Mouse (Mus musculus) urinary bladder, postnatal 14 days (tissue): ENCODE data around the gene Vmn1r40.

ENCODE experiments used
- DNase-seq: peaks from one replicate; pipeline ENCODE4 v3.0.0; 2021; ENCODE audit warnings: low spot score

The Vmn1r40 gene

DNA sequence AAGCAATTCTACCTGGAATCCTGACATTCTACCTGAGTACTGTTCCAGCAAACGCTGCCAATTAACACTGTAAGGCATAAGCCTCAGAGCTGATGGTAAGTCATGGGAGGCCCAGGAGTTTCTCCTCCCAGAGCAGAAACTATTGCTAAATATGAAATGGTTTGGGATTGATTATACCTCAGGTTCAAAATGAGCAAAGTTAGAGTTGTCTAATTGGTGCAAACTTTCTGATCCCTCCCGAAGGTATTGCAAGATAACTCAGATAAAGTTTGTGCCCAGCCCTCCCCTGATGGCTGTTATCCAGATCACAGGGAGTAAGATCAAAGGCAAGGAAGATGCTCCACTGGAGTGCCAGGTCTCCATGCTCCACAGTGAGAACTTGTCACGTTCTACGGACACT, at the start of gene Vmn1r40:
Gene Vmn1r40 (plus strand): TSS at position 301 of the 400 bp plus-strand sequence.
- DNase-seq: no peak

DNA sequence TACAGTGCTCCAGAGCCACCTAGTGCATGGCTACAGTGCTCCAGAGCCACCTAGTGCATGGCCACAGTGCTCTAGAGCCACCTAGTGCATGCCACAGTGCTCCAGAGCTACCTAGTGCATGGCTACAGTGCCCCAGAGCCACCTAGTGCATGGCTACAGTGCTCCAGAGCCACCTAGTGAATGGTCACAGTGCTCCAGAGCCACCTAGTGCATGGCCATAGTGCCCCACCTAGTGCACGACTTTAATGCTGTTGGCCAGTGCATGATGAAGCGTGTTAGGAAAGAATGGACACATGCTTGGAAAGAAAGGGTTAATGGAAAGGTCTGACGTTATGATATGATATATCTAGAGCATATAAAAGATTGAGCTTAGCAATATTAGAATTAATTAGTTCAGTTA, 49.0 kb upstream of the Vmn1r40 start:
- no peak for DNase-seq

DNA sequence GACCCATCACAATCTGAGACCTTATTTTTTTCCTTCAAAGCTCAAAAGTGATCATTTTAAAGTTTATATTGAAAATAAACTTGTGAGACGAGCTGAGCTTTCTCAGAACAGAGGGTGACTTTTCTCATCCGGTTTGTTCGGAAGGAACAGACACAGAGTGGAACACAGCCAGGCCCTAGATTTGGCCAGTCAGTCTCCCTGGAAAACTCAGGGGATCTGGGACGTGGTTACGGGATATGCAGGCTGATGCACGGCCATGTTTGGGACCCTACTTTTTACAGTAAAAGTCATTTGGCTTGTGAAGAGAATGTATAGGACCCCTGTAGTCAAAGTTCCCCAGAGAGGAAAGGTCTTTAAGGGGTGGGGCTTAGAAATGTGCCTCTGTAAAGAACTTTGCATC, 48.4 kb upstream of the Vmn1r40 start:
- DNase-seq: no peak

DNA sequence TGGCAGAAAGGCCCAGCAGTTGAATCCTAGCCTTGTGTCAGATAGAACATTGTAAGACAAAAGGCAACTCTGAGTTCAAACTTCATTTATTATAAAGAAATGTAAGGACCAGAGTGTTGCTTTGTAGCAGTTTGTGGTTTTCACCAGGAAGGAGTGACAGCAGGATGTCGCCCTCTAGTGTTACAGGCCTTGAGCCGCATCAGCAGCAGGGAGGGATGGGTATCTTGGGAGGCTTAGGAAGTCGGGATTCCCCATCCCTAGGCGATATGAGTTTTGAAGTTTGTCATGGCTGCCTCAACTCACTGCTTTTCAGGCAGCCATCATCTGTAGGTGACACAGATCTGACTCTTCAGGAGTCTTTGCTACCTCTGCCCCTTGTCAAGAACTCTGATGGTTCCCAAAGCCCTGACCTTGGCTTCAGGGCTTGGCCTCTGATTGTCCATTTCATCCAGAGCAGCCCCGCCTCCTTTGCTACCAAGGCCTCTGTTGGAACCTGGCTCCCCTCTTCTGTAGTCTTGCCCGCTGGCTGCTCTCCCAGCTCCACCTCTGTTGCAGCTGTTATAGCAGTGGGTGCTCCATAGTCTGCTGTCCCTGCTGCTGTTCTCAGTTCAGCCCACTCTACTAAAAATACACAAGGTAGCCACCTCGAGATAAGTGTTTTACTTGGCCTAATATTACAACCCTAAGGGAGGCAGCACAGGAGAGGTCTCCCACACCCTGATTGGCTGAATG, 47.5 kb upstream of the Vmn1r40 start:
- peak; percentile 29 for DNase-seq

DNA sequence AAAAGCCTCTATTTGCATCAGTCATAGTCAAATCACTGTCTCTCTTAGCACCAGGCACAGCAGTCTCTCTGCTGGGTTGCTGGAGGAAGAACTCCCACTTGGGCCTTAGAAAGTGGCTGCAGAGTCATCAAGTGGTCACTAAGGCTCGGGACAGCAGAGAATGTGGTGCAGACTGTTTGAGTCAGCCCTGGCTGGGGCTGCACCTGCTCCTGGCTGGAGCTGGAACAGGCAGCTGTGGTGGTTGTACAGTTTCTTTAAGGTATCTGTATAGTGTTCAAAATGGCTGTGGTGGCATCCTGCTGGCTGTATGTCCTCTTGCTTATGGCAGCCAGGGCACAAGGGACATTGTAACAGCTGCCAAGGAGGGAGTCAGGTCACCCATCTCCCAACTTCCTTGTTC, 46.9 kb upstream of the Vmn1r40 start:
- no peak for DNase-seq

DNA sequence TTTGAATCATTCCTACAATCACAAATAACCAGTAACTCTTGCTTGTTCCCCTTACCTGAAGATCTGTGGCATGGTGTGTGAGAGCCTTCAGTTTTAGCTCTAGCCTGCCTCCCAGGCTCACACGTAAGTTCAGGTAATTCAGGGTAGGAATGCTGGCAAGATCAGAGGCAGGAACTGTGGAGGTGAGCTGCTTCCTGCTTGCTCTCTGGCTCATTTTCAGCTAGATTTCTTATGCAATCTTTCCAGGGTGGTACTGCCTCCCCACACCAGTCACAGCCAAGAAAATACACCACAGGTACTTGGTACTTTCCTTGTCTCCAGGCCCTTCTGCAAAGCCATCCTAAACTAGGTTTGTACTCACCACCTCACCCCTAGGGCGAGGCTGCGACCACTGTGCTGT, 44.8 kb upstream of the Vmn1r40 start:
- no peak for DNase-seq

DNA sequence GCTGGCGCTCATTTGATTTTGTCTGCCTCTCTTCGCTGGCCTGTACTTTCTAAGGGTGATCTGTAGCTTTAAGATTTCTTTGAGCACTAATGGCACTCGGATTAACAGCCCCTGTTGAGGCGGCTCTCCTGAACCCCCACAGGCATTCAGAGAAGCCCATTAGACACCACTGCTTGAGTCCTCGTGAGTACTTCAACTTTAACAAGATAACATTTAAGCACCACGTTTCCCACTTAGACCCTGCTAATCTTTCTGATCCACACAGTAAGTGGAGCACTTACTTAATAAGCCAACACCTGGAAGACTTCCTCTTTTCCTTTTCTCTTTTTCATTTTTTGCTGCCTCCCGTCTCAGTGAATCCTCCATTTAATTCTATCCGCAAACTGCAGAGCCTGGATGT, 42.2 kb upstream of the Vmn1r40 start:
- DNase-seq: no peak

DNA sequence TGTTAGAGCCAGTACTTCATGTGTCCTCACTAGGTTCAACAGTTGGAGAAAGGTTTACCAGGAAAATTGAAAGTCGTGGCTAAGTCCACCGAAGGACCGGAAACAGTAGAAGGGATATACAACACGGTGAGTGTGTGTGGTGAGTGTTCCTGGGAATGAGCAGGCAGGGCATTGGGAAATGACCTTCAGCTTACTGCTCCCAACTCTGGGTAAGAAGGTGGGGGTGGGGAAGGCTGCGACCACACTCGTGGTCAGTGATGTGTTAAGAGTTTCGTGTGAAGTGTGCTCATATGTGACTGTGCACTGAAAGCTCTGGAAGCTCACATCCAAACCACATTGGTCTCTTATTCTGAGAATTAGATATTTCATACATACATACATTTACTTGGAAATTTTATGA, 41.7 kb upstream of the Vmn1r40 start:
- no peak for DNase-seq

DNA sequence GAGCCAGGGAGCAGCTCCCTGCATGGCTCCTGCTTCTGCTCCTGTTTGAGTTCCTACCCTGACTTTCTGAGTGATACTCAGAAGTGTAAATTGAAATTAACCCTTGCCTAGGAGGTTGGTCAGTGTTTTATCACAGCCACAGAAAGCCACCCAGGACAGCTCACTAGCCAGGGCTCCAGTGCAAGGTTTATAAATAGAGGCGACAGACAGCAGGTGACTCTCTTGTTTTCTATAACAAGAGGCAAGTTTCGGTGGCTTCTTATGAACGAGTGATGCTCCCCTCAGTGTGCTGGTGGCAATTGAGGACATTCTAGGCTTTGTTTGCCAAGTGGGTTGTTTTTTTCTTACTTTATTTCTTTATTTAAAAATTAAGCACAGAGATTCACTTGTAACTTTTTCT, 40.4 kb upstream of the Vmn1r40 start:
- no peak for DNase-seq

DNA sequence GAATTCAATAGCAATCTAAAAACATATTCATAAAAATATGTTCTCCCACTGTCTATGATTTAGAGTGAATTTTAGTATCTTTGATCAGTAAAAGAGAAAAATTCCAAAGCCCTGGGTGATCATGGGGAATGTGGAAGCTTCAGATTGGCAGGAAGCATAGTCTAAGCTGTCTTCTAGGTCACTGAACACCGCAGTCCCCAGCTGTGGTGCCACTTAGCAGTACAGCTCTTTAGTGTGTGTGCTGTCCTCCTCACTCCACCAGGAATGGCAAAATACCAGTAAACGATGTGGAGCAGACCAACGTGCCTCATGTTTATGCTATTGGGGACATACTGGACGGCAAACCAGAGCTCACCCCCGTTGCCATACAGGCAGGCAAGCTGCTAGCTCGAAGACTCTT, 37.8 kb upstream of the Vmn1r40 start:
- DNase-seq: no peak

DNA sequence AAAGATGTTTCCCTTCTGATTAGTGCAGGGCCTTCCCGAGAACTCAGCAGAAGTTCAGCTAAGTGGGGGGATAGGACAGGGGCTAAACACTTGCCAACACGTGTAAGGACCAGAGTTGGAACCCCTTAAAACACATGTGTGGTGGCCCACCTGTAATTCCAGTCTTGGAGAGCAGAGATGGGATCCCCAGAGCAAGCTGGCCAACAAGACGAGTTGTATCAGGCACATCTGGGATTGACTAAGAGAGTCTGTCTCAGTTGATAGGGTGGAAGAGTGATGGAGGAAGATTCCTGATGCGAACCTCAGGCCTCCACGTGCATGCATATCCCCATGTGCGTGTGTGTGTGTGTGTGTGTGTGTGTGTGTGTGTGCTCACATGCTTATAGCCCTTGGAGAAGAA, 35.9 kb upstream of the Vmn1r40 start:
- no peak for DNase-seq

DNA sequence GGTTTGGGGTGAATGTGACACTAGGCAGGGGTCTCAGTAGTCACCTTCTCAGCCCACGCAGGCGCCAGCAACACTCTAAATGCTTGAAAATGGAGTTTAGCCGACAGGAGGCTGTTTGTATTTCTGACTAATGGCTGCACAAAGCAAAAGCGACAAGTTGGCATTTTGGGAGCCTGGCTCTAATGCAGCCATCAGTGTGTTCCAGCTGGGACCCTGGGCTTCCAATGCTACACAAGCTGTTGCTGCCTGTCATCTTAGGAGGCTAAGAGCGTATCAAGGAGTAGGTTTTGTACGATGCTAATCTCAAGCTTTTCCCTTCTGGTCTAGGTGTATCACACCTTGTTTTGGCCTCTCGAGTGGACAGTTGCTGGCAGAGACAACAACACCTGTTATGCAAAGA, 34.7 kb upstream of the Vmn1r40 start:
- no peak for DNase-seq

DNA sequence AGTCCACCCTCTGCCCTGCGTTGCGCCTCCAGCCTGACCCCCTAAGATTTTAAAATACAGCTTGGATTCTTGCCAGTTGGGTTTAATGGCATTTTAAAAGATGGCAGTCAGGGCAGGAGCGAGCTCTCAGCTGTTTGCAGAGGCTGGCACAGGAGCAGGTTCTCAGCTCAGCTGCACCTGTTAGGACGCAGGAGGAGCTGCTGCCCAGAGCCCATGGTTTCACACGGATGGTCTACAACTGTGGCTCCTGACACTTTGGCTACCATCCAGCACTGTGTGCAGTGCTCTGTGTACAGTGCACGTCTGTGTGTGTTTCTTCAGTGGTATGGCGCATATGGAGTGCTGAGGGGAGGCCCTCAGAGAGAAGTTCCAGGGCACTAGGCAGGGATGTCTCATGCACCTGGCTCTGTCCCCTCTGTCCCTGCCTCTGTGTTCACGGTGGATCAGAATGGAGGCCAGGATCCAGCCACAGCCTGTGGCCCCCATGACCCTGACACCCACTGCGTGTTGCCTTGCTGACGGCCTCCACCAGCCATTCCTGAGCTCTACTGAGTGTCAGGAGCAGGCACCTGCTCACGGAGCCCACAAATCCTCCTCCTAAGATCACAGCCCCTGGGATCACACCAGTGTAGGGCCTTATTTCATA, 34.1 kb upstream of the Vmn1r40 start:
- no peak for DNase-seq

DNA sequence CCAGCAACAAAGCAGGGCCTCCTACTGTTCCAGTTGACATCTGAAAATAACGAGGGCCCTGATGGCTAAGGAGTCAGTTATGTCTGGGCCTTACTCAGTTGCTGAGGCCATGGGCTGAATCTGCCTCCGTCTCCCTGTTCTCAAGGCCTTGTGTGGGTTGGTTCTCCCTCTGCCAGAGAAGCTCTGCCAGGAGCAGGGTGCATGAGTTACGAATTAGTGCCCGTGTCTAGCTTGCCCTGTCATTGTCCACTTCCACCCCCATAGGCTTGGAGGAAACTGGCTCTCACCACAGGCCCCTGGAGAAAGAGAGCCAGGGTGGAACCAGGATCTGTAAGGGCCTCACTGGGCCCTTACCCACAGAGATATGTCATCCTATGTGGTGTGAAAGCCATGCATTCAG, 28.8 kb upstream of the Vmn1r40 start:
- no peak for DNase-seq

DNA sequence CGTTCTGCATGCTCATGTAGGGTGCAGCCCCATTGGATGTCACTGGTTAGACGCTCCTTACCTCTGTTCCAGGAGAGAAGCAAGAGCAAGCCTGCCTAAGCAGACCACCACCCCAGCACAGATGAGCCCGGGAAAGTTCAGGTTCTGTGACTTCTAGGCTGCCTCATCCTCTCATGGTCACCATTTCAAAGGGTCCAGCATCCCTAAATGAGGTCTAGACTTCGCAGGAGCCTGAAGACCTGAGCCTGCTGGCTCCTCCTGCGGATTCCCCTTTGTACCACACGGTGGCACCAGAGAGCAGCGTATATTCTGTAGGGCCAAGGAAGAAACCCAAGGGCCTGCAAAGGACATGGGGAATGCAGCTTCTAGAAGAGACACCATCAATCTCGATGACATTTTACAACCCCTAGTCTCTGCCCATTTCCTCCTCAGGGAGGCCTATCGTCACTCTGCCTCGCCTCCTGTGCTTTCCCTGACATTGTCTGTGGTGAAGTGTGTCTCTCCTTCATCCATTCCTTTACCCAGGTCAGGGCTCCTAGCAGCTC, 28.0 kb upstream of the Vmn1r40 start:
- peak; percentile 64 for DNase-seq

DNA sequence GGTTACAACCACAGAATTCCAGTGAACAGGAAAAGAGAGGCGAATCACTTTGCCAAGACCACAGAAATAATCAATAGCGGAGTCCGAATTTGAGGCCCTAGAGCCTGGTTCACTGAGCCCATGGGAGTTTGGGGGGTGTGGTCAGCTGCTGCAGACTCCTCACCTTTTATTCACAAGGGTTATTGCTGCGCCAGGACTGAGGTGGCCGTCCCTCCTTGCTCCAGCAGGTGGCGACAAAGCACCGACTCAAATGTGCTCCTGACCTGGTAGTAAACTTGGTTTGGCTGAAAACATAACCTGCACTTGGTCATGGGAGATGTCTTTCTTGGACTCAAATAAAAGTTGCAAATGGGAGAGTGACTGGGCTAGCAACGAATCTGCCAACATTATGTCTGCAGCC, 27.2 kb upstream of the Vmn1r40 start:
- DNase-seq: peak; percentile 79

DNA sequence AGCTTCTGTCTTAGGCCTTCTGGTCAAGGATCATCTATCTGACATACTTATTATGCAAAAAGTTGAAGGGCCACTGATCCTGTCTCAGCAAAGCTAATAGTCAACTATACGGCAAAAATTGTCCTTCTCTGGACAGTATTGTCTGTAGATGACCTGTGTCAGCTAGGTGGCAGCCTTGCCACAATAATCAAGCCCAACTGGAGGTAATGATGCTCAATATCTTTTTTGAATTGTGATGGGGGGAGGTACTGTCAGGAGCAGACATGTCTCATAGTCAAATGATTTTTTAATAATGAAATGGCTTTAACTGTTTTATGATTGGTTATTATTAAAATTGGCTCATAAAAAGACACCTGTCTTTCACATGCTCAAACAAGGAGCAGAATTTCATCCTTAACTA, 23.1 kb upstream of the Vmn1r40 start:
- DNase-seq: no peak

DNA sequence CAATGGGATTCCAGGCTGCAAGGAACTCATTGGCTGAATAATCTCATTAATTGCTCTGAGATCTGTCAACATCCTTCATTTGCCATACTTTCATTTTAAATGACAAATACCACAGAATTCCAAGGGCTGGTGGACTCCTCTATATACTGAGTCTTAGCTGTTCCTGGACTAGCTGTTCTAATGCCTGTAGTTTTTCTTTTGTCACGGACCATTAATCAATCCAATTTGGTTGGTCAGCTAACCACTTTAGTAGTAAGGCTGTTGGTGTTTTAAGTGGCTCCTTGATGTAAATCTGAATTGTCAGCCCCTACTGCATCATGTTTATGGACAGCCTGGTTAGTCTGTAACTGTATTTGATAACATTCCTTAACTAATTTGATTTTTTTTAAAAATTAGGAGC, 20.2 kb upstream of the Vmn1r40 start:
- DNase-seq: no peak

DNA sequence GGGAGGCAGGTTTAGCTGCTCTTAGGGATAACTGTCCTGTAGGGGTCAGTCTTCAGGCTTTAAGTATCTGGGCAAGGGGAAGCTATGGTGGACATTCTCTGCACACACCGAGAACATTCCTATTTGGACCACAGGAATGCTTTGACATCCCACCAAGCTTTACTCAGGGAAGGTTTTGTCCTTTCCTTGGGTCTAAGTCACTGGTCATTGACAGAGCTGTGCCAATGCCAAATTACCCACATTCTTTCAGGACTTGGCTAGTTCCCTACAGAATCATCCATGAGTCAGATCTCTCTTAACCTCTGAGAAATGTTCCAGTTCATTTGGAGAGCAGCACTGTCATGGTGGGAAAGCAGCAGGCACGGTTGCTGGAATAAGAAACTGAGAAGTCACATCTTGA, 716 bp upstream of the Vmn1r40 start:
- DNase-seq: no peak

DNA sequence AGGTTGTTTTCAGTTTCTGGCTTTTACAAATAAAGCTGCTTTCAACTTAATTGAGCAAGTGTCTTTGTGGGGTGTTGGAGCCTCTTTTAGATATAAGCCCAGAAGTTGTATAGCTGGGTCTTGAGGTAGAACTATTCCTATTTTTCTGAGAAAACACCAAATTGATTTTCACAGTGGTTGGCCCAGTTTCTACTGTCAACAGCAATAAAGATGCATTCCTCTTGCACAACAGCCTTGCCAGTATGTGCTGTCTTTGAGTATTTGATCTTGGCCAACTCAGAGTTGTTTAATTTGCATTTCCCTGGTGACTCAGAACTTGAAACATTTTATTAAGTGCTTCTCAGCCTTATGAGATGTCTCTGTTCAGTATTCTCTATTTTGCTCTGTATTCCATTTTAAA, 10.7 kb downstream of the Vmn1r40 start:
- DNase-seq: no peak

DNA sequence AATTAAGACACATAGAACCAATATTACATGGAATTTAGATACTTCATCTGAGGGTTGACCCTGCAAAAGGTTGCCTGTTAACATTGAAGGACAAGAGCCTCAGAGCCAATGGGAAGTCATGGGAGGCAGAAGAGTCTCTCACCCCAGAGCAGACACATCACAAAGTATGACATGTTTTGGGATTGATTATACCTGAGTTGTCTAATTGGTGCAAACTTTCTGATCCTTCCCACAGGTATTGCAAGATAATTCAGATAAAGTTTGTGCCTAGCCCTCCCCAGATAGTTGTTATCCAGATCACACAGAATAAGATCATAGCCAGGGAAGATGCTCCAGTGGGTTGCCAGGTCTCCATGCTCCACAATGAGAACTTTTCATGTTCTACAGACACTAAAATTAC, 33.1 kb downstream of the Vmn1r40 start, which contains the start of gene Vmn1r41:
Gene Vmn1r41 (plus strand): TSS at position 301 of the 400 bp plus-strand sequence.
- no peak for DNase-seq

DNA sequence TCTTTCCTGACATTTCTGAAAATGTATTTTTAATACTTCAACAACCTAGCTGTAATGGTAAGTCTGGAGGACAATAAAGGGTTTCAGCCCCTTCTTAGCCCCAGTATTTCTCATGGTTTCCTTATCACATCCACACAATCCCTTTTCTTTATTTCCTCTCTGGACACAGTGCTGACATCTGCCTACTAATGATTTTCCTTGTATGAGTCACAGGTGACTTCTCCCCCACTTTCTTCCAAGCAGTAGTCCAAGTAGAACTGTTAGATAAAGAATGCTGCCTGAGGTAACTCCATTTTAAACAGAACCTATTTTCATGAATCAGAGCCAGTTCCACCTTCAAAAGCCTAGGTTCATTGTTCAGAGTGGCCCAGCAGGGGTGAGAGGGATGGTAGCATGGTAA, 35.5 kb downstream of the Vmn1r40 start:
- no peak for DNase-seq
